Mouse (Mus musculus) cerebellum, postnatal 36 days (tissue): ENCODE data around the gene Adar.

Source experiments
- DNase-seq, 2 experiments: peaks; one replicate each; pipeline ENCODE4 v3.0.0; 2021 to 2022; ENCODE audit warnings: mixed read lengths in 2 of 2

Adar gene

GRCm38 (mm10) chr3:89732091-89732490 is 17.3 kb downstream of the Adar start:
- no peak for DNase-seq

- no peak for DNase-seq
Observed at GRCm38 (mm10) chr3:89738509-89738908, 23.7 kb downstream of the Adar start.

- DNase-seq = no peak
Observed at GRCm38 (mm10) chr3:89752307-89752706, 37.5 kb downstream of the Adar start.

- peak; percentile 59 to 61 for DNase-seq
Observed at GRCm38 (mm10) chr3:89755283-89755682, 40.5 kb downstream of the Adar start.

- peak; percentile 49 for DNase-seq
Observed at GRCm38 (mm10) chr3:89757851-89758250, 43.0 kb downstream of the Adar start.

- peak; percentile 82 to 86 for DNase-seq
Observed at GRCm38 (mm10) chr3:89759786-89760185, 45.0 kb downstream of the Adar start.

- DNase-seq = peak; percentile 65 to 68
Observed at GRCm38 (mm10) chr3:89764119-89764724, 49.4 kb downstream of the Adar start, which contains the start of gene Chrnb2. Gene Chrnb2 (minus strand): TSS chr3:89764632.

- DNase-seq = no peak
Observed at GRCm38 (mm10) chr3:89769584-89769983, 54.8 kb downstream of the Adar start.

GRCm38 (mm10) chr3:89770425-89771002 is 55.7 kb downstream of the Adar start:
- DNase-seq = no peak

GRCm38 (mm10) chr3:89772588-89772967 is 57.8 kb downstream of the Adar start:
- DNase-seq = peak; percentile 87 to 89

GRCm38 (mm10) chr3:89772968-89773709 is 58.3 kb downstream of the Adar start, which contains the start of gene Ube2q1:
Gene Ube2q1 (plus strand): TSS chr3:89773616.
- DNase-seq = peak; percentile 95 to 98

GRCm38 (mm10) chr3:89773740-89774211 is 59.0 kb downstream of the Adar start:
- peak; percentile 46 to 49 for DNase-seq

GRCm38 (mm10) chr3:89774236-89774960 is 59.6 kb downstream of the Adar start:
- no peak for DNase-seq

- DNase-seq = no peak
Observed at GRCm38 (mm10) chr3:89776001-89776400, 61.2 kb downstream of the Adar start.

GRCm38 (mm10) chr3:89780102-89780501 is 65.3 kb downstream of the Adar start:
- DNase-seq = no peak

GRCm38 (mm10) chr3:89781640-89782039 is 66.8 kb downstream of the Adar start:
- DNase-seq = no peak

GRCm38 (mm10) chr3:89784991-89785753 is 70.3 kb downstream of the Adar start:
- peak; percentile 72 to 79 for DNase-seq

- DNase-seq = no peak
Observed at GRCm38 (mm10) chr3:89786275-89786674, 71.5 kb downstream of the Adar start.

- DNase-seq = no peak
Observed at GRCm38 (mm10) chr3:89788680-89789352, 74.0 kb downstream of the Adar start.

- no peak for DNase-seq
Observed at GRCm38 (mm10) chr3:89794616-89795015, 79.8 kb downstream of the Adar start.

- no peak for DNase-seq
Observed at GRCm38 (mm10) chr3:89795746-89796145, 80.9 kb downstream of the Adar start.

- DNase-seq = no peak
Observed at GRCm38 (mm10) chr3:89796358-89796757, 81.5 kb downstream of the Adar start.
